Mouse (Mus musculus): ENCODE measurements at regions not wholly inside any gene's neighbourhood (a gene's known extent, or its start where the extent isn't known, plus 50 kb on each side); places are given as distances from the start of the nearest gene placed in this dataset.

GRCm38 (mm10) chr5:72245382-72245781 lies 77.4 kb upstream of the Commd8 start:
- DNase-seq: no peak

GRCm38 (mm10) chr5:72244134-72244533 lies 76.1 kb upstream of the Commd8 start:
- peak; percentile 89 to 91 for DNase-seq

- DNase-seq: peak in 1 of 2 experiments; percentile 10
Observed at GRCm38 (mm10) chr5:72242981-72243380, 75.0 kb upstream of the Commd8 start.

- DNase-seq: no peak
Observed at GRCm38 (mm10) chr5:72241451-72241850, 73.5 kb upstream of the Commd8 start.

- no peak for DNase-seq
Observed at GRCm38 (mm10) chr5:72240271-72240670, 72.3 kb upstream of the Commd8 start.

GRCm38 (mm10) chr5:72227002-72227401 lies 59.0 kb upstream of the Commd8 start:
- DNase-seq: no peak

GRCm38 (mm10) chr5:72225576-72226298 lies 57.7 kb upstream of the Commd8 start:
- DNase-seq: no peak

- DNase-seq: no peak
Observed at GRCm38 (mm10) chr5:72225056-72225455, 57.1 kb upstream of the Commd8 start.

GRCm38 (mm10) chr5:72224551-72224966 lies 56.6 kb upstream of the Commd8 start:
- DNase-seq: no peak

- DNase-seq: no peak
Observed at GRCm38 (mm10) chr5:72222902-72223301, 54.9 kb upstream of the Commd8 start.

- DNase-seq: no peak
Observed at GRCm38 (mm10) chr5:72219697-72220096, 51.7 kb upstream of the Commd8 start.

GRCm38 (mm10) chr5:72219248-72219647 lies 51.3 kb upstream of the Commd8 start:
- no peak for DNase-seq

Measured in cerebellum, postnatal 14 days (tissue).